Mouse (Mus musculus) thymus, postnatal 25 days (tissue): ENCODE results near the gene Gm10037.
"Not testable (repeated sequence)": the region's sequence is repeated elsewhere in the genome, so short reads cannot be mapped to it uniquely, and the experiment has no call there.

Source experiments
- DNase-seq: peaks from one replicate; pipeline ENCODE4 v3.0.0; 2022

Gene Gm10037

DNA sequence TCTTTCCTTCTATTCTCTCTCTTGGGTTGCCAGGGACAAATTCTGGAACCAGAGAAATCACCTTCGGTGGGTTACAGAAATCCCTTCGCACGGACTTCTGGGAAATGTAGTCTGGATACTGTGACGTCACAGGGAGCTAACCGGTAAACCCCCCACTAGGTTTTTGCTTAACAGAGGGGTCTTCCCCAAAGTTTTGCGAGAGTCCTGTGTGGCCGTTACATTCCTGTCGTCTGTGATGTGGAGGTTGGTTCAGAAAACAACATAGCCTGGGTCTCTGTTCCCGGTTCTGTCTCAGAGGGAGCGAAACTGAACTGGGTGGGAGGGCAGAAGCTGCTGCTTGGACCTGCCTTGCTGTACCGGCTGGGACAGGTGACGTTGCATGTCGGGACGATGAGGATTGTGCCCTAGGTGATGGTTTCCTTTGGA is at the start of gene Gm10037:
Gene Gm10037, plus strand, starts transcription at position 196 of the 426 bp plus-strand sequence.
- peak; percentile 55 for DNase-seq

GRCm38 (mm10) chr13:67791921-67792455 is 38.9 kb upstream of the Gm10037 start:
- DNase-seq: no peak

DNA sequence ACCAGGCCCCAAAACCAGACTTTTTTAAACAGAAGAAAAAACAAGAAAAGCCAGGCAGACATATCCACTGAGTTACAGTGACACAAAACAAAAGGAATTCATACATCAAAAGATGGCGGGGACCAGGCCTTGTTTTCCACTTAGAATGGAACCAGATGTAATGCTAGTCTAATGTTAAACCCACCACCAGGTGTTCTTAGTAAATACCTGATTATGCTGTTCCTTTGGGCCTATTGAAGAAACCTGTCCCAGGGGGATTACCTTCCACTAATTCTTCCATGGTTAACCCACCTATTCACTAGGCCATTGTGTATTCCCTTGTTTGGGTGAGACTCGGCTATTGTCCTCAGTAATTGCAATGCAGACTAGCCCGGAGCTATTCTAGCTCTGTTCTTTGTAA is 32.3 kb upstream of the Gm10037 start:
- no peak for DNase-seq

DNA sequence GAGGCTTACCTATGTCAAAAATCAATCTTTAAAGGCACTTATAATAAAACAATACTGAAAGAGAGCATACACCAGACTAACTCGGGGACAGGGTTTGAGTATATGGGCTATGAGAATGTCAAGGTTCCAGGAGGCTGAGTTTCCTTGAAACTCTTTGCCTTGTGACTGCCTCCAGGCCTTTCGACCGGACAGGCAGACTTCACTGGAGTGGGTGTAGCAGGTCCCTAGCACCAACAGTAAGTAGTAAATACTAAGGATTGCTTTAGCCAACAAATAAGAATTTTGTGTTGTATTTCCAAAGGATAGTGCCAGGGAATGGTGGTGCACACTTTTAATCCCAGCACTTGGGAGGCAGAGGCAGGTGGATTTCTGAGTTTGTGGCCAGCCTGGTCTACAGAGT is 31.8 kb upstream of the Gm10037 start:
- not testable (repeated sequence) for DNase-seq

DNA sequence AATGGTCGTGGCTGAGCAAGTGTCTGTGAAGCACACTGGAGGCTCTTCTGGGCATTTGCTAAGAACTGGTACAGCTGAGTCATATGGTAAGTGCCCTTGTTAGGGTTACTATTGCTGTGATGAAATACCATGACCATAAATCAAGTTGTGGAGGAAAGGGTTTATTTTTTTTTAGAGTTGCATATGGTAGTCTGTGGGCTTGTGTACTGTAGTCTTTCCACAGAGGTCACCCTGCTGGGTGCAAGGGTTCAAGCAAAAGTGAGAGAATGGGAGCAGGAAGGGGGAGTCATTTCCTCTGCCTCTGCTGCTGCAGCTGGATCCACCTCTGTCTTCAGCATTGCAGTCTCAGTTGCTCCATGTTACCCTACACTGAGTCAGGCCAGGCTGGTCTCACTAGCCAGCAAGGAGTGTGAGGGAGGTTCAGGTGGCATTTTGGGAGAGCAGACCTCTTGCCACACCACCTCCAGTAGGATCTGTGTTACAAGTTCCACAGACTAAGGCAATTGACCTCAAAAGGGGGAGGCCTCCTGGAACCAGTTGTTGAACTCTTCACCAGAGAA is 19.2 kb upstream of the Gm10037 start:
- no peak for DNase-seq

DNA sequence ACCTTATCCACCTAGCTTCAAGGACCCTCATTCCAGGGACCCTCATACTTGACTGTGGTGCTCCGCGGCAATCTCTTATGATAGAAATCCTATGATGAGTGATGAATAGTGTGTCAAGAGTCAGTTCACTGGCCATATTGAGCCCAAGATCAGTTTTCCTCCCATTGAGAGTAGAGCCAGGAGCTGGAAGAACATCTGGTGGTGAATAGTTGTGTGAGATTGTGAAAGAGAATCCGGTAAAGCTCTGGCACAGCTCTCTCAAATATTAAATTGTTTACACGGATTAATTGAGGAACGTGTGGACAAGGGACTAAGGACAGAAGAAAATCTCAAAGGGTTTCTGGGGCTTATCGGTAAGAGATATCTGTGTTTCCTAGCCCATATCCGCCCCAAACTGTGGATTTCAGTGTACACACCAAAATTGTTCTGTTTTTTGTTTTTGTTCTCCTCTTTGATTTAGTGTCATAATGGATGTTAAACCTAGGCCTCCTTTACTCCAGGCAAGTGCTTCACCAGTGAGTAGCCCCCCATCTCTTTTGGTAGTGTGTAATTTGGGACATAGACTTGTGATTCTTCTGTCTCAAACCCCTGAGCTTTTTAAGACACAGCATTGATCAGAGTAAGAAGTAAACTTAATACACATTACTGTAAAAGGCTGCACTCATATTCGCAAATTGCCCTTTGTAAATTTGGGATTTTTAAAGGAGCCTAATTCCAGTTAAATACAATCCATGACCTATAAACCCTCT is 17.8 kb upstream of the Gm10037 start:
- no peak for DNase-seq

GRCm38 (mm10) chr13:67813710-67814660 is 16.9 kb upstream of the Gm10037 start, which contains the start of gene Zfp273:
Zfp273 (plus strand) TSS chr13:67813740.
- DNase-seq: peak; percentile 77

- no peak for DNase-seq
Measured at GRCm38 (mm10) chr13:67818636-67819035, 12.3 kb upstream of the Gm10037 start.

GRCm38 (mm10) chr13:67833137-67833536 is 2.2 kb downstream of the Gm10037 start:
- not testable (repeated sequence) for DNase-seq

- no peak for DNase-seq
Measured at GRCm38 (mm10) chr13:67843775-67844118, 12.8 kb downstream of the Gm10037 start.

DNA sequence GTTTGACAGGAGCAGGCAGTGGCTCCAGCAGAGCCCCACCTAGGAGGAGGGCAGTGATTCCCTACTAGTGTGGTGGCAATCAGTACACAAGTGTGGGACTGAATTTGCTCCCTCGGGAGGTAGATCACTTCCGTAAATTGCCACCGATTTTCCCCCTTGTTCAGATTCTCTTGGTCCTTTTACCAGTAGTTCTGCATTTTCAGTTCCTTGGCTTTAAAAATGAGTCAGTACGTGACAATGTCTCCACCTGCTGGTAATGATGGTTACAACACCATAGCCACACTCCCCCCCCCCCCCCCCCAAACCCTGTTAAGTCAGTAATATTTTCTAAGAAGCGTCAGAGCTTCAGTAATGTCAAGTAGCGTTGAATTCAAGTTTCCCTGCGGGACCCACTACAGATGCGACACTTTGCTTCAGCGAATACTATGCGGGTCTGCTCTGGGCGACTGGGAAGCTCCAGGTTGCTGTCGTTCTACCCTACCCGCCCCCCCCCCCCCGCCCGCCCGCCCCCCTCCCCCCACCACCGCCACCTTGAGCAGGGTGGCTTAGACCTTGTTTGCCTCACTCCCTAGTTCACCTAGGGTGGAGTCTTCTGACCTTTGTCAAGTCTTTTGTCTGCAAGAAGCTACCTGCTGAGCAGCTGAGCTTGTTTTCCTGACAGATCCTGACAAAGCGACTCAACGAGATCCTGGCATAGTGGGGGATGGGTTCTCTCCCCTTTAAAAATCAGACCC is 13.4 kb downstream of the Gm10037 start:
- DNase-seq: peak; percentile 47

DNA sequence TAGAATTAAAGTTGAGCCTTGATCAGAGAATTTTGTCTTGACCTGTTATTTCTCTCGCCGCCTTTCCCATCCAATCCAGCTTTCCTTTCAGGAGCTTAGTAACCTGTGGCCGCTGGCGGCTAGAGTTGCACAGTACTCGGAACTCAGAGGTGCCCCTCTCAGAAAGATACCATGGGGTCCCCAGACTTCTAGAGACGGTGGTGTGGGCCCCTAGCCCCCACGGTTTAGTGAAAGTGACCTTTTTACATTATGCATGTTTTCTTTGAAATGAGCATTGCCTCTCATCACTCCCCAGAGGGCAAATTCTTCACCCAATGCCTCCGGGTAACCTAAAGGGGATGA is 13.9 kb downstream of the Gm10037 start:
- no peak for DNase-seq

GRCm38 (mm10) chr13:67850361-67850760 is 19.5 kb downstream of the Gm10037 start:
- no peak for DNase-seq

- DNase-seq: no peak
Measured at GRCm38 (mm10) chr13:67853130-67853529, 22.2 kb downstream of the Gm10037 start.

DNA sequence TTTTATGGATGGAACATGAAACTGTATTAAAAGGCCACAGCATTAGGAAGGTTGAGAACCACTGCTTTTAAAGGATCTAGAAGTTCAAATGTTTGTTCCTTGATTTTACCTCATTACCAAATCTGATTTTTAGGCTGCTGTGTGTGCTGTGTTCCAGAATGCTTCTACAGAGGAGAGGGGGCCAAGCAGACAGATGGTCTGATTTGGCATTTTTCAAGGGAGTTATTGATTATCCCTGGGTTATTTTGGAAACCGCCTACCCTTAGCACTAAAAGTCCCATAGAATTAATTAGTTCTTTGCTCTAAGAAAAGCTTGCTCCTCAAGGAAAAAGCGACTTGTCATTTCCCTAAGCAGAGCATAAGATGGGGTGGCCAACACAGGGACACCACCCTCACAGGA is 23.1 kb downstream of the Gm10037 start:
- no peak for DNase-seq

- DNase-seq: no peak
Measured at GRCm38 (mm10) chr13:67857317-67857716, 26.4 kb downstream of the Gm10037 start.

GRCm38 (mm10) chr13:67862508-67862907 is 31.6 kb downstream of the Gm10037 start:
- no peak for DNase-seq

DNA sequence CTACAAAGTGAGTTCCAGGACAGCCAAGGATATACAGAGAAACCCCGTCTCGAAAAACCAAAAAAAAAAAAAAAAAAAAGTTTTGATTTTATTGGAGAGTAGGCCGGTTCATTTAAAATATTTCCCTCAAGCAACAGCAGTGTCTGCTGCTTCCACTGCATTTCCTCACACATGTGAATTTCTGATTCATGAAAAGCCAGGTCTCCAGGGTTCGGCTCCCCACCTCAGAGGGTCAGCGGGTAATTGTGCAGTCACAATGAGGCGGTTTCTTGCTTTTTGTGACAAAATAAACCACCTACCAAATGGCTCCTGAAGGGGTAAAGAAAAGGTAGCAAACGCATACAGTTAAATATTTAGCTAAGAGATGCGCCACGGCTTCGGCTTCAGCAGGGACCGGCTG is 32.1 kb downstream of the Gm10037 start, which contains the start of gene BC048507:
Gene BC048507, plus strand, starts transcription at position 301 of the 400 bp plus-strand sequence.
- DNase-seq: no peak

GRCm38 (mm10) chr13:67864764-67865350 is 34.0 kb downstream of the Gm10037 start:
- no peak for DNase-seq

DNA sequence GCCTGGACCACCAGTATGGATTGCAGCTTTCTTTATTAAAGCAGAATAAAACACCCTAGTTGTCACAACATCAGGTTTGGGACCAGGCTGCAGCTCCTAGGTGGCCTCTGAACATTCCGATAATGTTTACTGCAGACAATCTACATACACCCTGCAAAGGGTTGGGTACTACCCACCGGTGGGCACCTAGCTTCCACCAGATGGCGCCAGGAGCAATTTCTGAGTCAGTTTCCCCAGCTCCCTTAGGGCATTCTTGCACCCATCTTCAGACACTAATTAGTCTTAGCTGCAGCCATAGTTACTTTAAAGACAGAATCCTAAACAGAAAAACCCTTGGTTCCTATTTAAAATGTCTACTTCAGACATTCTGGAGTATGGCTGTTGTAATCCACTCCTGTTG is 37.0 kb downstream of the Gm10037 start:
- DNase-seq: no peak

DNA sequence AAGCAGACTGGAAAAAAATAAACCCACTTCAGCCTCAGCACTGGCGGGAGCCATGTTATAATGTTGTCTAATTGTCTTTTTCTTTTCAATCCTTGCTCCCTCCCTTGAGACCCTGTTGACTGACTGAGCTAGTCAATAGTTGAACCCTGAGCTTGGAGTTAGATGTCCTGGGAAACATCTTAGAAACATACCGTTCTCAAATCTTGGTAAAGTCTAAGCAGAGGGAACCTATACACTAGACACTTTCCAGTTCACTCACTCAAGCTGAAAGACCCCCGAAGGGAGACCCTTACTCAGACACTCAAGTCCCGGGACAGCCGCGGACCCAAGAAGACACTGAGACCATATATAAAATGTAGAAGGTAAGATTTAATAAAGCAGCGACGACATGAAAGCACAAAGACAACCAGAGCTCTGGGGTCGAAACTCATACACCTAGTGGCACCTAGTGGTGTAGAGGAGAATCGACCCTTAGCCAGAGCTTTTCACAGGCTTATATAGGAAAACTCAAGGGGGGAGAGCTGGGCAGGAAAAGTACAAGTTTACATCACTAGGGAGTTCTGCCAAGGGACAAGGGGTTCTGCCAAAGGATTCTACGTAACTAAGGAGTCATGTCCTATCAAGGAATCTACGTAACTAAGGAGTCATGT is 45.3 kb downstream of the Gm10037 start:
- not testable (repeated sequence) for DNase-seq
